Mouse (Mus musculus) midbrain, postnatal 0 days (tissue): ENCODE measurements around the gene Ccdc6. TPM values are rescaled to one million over a fixed set of nuclear protein-coding genes. Genes with fewer than 3 reads are reported as not detected.

Experiments used
- ATAC-seq: fragments of 200-750 bp; cut with Nextera tagmentation; 2 replicates; pipeline ENCODE4 v1.8.0; 2017; ENCODE audit warnings: moderate number of reproducible peaks, mild to moderate bottlenecking, moderate TSS enrichment, moderate library complexity; ENCODE audit not compliant: low FRiP score
- DNase-seq: peaks from one replicate; pipeline ENCODE4 v3.0.0-alpha.2; 2015; ENCODE audit warnings: low spot score
- H3K27ac ChIP-seq: fragments of 300-500 bp; sonication (generic); 2 replicates; pipeline ENCODE4 v1.5.1; 2014; ENCODE audit warnings: low read depth, mild to moderate bottlenecking, low read length, mixed read lengths
- H3K27me3 ChIP-seq: fragments of 300-500 bp; sonication (generic); 2 replicates; pipeline ENCODE4 v1.6.1; 2014; ENCODE audit warnings: low read length, control low read depth, mixed read lengths; ENCODE audit not compliant: insufficient read depth
- H3K36me3 ChIP-seq: fragments of 300-500 bp; sonication (generic); 2 replicates; pipeline ENCODE4 v1.6.1; 2014; ENCODE audit warnings: low read length, control low read depth, mixed read lengths; ENCODE audit not compliant: insufficient read depth
- H3K4me1 ChIP-seq: fragments of 300-500 bp; sonication (generic); 2 replicates; pipeline ENCODE4 v1.6.1; 2014; ENCODE audit warnings: mild to moderate bottlenecking, control low read depth, antibody characterized with exemption, low read length, mixed read lengths; ENCODE audit not compliant: insufficient read depth
- H3K4me2 ChIP-seq: fragments of 300-500 bp; sonication (generic); 2 replicates; pipeline ENCODE4 v1.6.1; 2014; ENCODE audit warnings: low read depth, mild to moderate bottlenecking, low read length, mixed read lengths; ENCODE audit not compliant: poor library complexity, severe bottlenecking
- H3K4me3 ChIP-seq: fragments of 300-500 bp; sonication (generic); 2 replicates; pipeline ENCODE4 v1.5.1; 2014; ENCODE audit warnings: low read depth, mild to moderate bottlenecking, low read length, moderate library complexity
- H3K9ac ChIP-seq: fragments of 300-500 bp; sonication (generic); replicated peaks from 2 replicates; pipeline ENCODE4 v1.6.1; 2014; ENCODE audit warnings: mild to moderate bottlenecking, low read length, moderate library complexity, mixed read lengths; ENCODE audit not compliant: poor library complexity, severe bottlenecking
- H3K9me3 ChIP-seq: fragments of 300-500 bp; sonication (generic); 2 replicates; pipeline ENCODE4 v1.6.1; 2016; ENCODE audit warnings: low read length, control low read depth
- CTCF ChIP-seq: IDR thresholded peaks from 2 replicates; pipeline ENCODE4 v1.5.1; 2016; ENCODE audit warnings: antibody characterized with exemption, mild to moderate bottlenecking
- WGBS: fragments of 180-500 bp; shearing (Covaris S2); extraction: QIAGEN DNeasy Blood & Tissue Kit; methylation state at CpG from one replicate; pipeline ENCODE4 v1.1.7; 2014; 5-methylcytosine and 5-hydroxymethylcytosine counted together
- polyA plus RNA-seq: library from polyadenylated mRNA; unstranded; fragments of >200 nt; fragmentation: Nextera tagmentation; extraction: Ambion mirVana; gene quantifications from 2 replicates; pipeline ENCODE4 v1.2.1, GENCODE M21; 2015
- total RNA-seq: library from RNA; depleted of rRNA; stranded (reverse); fragments of >200 nt; gene quantifications from 2 replicates; pipeline ENCODE4 v1.2.3, GENCODE M21; 2014

Gene Ccdc6
- total and polyA plus RNA-seq, 2 experiments from 2014 or later = 28.0 to 43.7 TPM

GRCm38 (mm10) chr10:70160811-70161210 is 63.9 kb downstream of the Ccdc6 start:
- no peaks in the 10 kb centered on the region for H3K27me3 ChIP-seq
- WGBS = 90% methylated on average over 12 of the region's 12 CpGs
- no peak overlapping the region for H3K9ac ChIP-seq
- H3K4me3 ChIP-seq = no peak overlapping the region
- no peak for ATAC-seq
- H3K9me3 ChIP-seq = no peaks in the 10 kb centered on the region
- no peak for DNase-seq
- TF ChIP-seq CTCF = no peak
- no peak overlapping the region for H3K4me2 ChIP-seq
- H3K4me1 ChIP-seq = 0 out of 2 replicates have a peak, but pooled peaks cover 4% of the 10 kb centered on the region
- H3K36me3 ChIP-seq = peaks cover 6% of the 10 kb centered on the region; the same call in 1 of the 2 replicates
- no peak overlapping the region for H3K27ac ChIP-seq

- Histone ChIP-seq H3K4me2 (no peak overlapping the region), H3K36me3 (no peaks in the 10 kb centered on the region), H3K9ac (no peak overlapping the region), H3K4me3 (no peak overlapping the region), H3K27me3 (no peaks in the 10 kb centered on the region), H3K4me1 (0 out of 2 replicates have a peak, but pooled peaks cover 4% of the 10 kb centered on the region), H3K27ac (no peak overlapping the region), H3K9me3 (no peaks in the 10 kb centered on the region)
- no peak for DNase-seq
- no peak for TF ChIP-seq CTCF
- 93% methylated on average over 14 of the region's 14 CpGs for WGBS
- no peak for ATAC-seq
Measured at GRCm38 (mm10) chr10:70161504-70161903, 64.6 kb downstream of the Ccdc6 start.

DNA sequence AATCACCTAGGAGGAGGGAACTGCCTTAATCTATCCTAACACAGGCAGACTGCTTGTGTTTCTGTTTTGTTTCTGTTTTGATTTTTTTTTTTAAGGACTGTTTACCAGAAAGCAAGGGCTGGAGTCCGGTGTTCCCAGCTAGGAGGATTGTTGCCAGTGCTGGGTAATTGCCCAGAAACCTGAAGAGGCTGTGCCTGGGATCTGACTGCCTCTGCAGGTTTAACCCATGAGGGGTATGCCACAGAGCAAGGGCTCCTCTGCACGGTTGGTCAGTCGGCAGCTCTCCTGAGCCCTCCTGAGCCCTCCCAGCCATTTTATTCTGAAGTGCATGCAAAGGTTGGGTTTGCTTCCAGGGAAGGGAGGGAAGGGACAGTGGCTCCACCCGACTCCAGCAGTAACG is 66.8 kb downstream of the Ccdc6 start:
- Histone ChIP-seq H3K27ac (no peak overlapping the region), H3K36me3 (no peaks in the 10 kb centered on the region; the same call in 1 of the 2 replicates), H3K27me3 (no peaks in the 10 kb centered on the region), H3K4me2 (no peak overlapping the region), H3K9ac (no peak overlapping the region), H3K4me3 (no peak overlapping the region), H3K4me1 (0 out of 2 replicates have a peak, but pooled peaks cover 4% of the 10 kb centered on the region), H3K9me3 (no peaks in the 10 kb centered on the region)
- no peak for TF ChIP-seq CTCF
- no peak for ATAC-seq
- DNase-seq = peak; percentile 45
- WGBS = 51% methylated on average over 5 of the region's 5 CpGs

- no peak for DNase-seq
- peaks cover 6% of the 10 kb centered on the region; the same call in 1 of the 2 replicates for H3K36me3 ChIP-seq
- ATAC-seq = no peak
- 72% methylated on average over 6 of the region's 6 CpGs for WGBS
- no peak overlapping the region for H3K27ac ChIP-seq
- no peak overlapping the region for H3K4me2 ChIP-seq
- no peaks in the 10 kb centered on the region for H3K9me3 ChIP-seq
- H3K4me1 ChIP-seq = 0 out of 2 replicates have a peak, but pooled peaks cover 4% of the 10 kb centered on the region
- H3K27me3 ChIP-seq = no peaks in the 10 kb centered on the region
- no peak overlapping the region for H3K9ac ChIP-seq
- peak; percentile 47 for TF ChIP-seq CTCF
- H3K4me3 ChIP-seq = no peak overlapping the region
Measured at GRCm38 (mm10) chr10:70165877-70166276, 69.0 kb downstream of the Ccdc6 start.

DNA sequence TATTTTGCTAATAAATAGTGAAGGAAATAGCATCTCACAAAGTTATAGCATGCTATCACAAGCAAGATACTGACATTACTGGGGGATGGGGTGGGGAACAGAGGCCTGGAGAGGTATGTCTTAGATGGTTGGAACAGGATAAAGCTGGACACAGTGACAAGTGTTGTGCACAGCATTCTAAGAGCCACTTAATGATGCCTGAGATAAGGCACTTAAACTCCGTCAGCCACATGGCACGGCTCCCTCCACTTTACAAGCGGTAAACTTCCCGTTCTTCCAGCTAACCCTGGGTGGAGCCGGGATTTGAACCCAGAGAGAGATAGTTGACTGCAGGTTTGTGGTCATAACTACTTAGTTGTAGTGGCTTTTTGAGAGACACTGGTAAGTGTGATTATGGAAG is 69.5 kb downstream of the Ccdc6 start:
- H3K4me3 ChIP-seq = no peak overlapping the region
- 95% methylated on average over 5 of the region's 5 CpGs for WGBS
- DNase-seq = no peak

DNA sequence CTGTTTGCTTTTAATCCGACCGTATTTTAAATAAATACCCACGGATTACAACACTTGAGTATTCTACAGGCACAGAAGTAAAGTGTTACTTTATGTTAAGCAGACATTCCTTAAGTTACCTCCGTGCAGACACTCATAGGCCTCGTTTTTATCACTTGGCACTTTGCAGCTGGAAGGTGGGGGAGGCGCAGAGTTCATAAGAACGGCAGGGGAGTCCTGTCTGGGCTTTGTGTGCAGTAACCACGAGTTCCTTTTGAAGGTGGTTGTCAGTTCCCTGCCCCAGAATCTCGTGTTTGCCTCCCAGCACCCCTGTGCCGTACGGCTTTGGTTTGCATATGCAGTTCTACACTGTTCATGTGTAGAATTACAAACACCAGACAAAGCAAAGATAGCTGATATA is 70.7 kb downstream of the Ccdc6 start:
- 0 out of 2 replicates have a peak, but pooled peaks cover 4% of the 10 kb centered on the region for H3K4me1 ChIP-seq
- 68% methylated on average over 11 of the region's 11 CpGs for WGBS
- ATAC-seq (no peak), DNase-seq (no peak)
- no peaks in the 10 kb centered on the region for H3K9me3 ChIP-seq
- H3K27me3 ChIP-seq = no peaks in the 10 kb centered on the region
- no peak overlapping the region for H3K27ac ChIP-seq
- no peak overlapping the region for H3K9ac ChIP-seq
- TF ChIP-seq CTCF = no peak
- H3K4me3 ChIP-seq = no peak overlapping the region
- H3K4me2 ChIP-seq = no peak overlapping the region
- H3K36me3 ChIP-seq = peaks cover 6% of the 10 kb centered on the region; the same call in 1 of the 2 replicates

More for the DNA sequence above, 69.5 kb downstream of the Ccdc6 start:
- no peak for ATAC-seq
- Histone ChIP-seq H3K4me2 (no peak overlapping the region), H3K9ac (no peak overlapping the region), H3K27me3 (no peaks in the 10 kb centered on the region), H3K9me3 (no peaks in the 10 kb centered on the region), H3K27ac (no peak overlapping the region), H3K4me1 (0 out of 2 replicates have a peak, but pooled peaks cover 4% of the 10 kb centered on the region), H3K36me3 (peaks cover 6% of the 10 kb centered on the region; the same call in 1 of the 2 replicates)
- no peak for TF ChIP-seq CTCF
